Mouse (Mus musculus): ENCODE results near the gene Gm49321.

Gene Gm49321

DNA sequence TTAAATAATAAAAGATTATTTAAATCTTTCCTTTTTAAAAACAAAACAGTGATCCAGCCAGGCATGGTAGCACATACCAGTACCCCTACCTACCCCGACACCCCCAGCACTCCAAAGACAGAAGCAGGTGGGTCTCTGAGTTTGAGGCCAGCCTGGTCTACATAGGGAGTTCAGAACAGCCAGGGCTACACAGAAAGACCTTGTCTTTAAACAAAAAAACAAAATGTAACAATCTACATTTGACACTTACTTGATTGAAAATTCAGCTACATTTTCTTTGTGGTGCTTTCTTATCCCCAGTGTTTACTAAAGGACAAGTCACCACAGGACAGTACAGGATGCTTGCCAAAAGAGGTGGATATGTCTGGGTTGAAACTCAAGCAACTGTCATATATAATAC, at the start of gene Gm49321:
TSS of gene Gm49321 (plus strand) at position 301 of the 400 bp plus-strand sequence.
- DNase-seq: no peak

DNA sequence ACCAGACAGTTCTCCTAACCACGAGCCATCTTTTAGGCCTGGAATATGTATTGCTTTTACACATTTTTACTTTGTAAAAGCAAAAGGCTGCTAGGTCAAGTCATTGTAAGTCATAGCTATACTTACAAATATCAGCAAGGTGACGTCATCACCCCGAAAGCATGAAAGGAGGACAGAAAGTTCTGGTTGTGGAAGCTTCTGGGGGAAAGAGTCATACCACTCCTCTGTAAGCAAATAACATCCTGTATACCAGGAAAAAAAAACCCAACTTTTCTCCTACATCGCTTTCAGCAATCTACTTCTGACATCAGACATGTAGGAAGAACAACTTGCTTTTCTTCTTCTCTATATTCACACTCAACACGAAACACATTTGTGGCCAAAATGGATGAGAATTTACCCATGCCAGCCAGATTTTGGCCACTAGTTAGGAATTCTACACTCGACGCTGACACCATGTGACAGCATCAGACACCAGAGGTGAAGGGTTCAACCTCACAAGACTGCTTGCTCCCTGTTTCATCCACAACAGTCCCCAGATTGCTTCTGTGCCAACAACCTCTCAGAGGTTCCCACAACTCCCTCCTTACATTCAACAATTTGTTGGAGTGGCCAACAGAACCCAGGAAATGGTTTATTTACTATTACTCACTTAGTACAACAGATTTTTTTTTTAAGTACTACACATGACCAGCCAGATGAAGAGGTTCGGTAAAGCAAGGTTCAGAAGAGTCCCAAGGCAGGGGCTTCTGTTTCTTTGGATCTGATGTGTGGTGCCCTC, 49.3 kb upstream of the Gm49321 start:
- no peak for DNase-seq

DNA sequence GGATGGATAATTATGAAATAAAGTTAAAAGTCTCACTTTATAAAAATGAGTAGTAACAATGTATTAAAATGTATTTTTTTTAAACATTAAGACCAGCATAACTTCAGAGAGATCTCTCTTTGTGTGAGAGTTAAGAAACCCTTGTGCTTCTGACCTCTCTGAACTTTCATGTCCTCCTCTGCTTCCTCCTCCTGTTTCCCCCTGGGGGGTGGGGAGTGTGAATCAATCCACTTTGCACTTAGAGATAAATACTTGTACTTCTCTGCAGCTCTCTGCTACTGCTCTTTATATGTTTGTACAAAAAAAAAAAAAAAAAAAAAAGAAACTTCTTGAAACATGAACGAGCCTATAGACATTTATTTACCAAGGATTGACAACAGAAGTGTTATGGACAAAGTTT, 47.9 kb upstream of the Gm49321 start:
- DNase-seq: peak in 1 of 2 experiments; percentile 25

DNA sequence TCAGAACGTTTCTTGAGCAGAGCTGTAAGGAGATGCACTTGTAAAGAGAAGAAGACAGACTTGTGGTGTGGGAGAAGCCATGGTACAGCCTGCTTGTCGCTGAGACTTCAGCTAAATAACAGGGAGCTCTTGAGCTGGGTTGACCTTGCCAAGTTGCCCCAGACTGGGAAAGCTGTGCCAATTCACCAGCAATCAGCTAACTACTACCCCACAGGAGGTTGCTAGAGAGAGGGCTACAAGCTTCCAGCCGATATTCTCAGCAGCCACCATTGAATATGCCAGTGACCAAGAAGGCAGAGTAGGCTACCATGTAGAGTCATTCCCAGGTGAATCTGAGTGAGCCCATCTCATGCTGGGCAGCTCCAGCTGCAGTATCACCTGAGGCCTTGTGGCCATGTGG, 47.4 kb upstream of the Gm49321 start:
- no peak for DNase-seq

GRCm38 (mm10) chr12:73892616-73893015, 44.8 kb upstream of the Gm49321 start:
- no peak for DNase-seq

DNA sequence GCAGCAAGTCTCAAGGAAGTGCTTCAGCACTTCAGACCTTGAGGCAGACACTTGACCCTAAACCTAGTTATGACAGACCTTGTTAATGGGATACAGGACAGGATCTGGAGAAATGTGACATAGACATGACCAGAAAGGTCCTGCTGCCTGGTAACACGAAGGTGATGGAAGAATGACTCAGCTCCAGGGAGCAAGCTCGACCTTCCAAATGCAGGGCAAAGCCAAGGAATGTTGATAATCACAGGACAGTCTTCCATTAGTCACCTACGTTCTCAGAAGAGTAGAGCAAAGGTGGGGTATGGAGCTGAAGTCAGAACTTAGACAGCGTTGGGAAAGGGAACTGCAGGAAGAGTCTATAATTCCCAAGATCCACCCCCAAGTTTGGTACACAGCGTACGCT, 42.6 kb upstream of the Gm49321 start:
- no peak for DNase-seq

GRCm38 (mm10) chr12:73895674-73896073, 41.8 kb upstream of the Gm49321 start:
- DNase-seq: no peak

GRCm38 (mm10) chr12:73896471-73896870, 41.0 kb upstream of the Gm49321 start:
- no peak for DNase-seq

- no peak for DNase-seq
Observed at GRCm38 (mm10) chr12:73898281-73898680, 39.2 kb upstream of the Gm49321 start.

DNA sequence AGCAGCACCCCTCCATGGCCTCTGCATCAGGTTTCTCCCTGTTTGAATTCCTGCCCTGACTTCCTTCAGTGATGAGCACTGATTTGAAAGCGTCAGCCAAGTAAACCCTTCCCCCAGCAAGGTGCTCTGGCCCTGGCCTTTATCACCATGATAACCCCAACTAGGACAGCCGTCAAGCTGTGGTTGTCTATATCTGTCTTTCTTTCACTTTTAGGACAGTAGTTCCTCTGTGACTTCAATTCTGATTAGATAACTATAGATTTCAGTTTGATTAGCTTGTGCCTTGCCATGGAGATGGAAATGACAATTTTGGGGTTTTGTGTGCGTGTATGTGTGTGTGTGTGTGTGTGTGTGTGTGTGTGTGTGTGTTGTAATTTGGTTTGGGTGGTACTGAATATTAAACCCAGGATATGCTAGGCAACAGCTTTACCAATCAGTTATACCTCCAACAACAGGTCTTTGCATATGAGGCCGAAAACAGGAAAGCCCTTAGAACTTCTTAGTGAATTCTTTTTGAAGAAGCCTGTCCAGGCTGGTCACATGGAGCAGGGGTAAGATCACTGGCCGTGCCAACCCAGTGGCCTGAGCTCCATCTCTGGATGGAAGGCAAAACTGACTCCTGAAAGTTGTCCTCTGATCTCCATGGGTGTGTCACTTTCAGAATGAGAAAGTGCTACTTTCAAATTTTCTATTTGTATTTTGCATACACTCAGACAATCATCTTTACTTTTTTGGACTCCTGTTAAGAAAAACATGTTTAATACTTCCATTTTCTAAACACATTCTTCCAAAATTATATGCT, 33.1 kb upstream of the Gm49321 start:
- no peak for DNase-seq

- DNase-seq: no peak
Observed at GRCm38 (mm10) chr12:73905041-73905440, 32.4 kb upstream of the Gm49321 start.

DNA sequence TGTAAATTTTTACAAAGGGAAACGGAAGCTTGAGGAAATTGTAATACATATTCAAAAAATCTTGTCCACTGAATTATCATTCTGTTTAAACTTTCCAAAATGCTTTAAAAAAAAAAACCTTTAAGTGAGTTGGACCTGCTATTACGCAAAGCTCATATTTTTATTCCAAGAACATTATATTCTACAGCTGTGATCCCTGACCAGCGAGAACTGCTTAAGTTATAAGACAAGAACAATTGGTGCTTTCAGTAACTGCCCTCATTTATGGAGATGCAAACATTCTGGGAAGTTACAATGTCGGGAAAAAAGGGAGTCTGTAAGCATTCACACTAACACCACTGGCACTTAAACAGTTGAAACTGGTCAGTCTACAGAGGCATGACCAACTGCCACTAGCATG, 31.9 kb upstream of the Gm49321 start:
- DNase-seq: no peak

GRCm38 (mm10) chr12:73907079-73907672, 30.3 kb upstream of the Gm49321 start:
- DNase-seq: no peak

DNA sequence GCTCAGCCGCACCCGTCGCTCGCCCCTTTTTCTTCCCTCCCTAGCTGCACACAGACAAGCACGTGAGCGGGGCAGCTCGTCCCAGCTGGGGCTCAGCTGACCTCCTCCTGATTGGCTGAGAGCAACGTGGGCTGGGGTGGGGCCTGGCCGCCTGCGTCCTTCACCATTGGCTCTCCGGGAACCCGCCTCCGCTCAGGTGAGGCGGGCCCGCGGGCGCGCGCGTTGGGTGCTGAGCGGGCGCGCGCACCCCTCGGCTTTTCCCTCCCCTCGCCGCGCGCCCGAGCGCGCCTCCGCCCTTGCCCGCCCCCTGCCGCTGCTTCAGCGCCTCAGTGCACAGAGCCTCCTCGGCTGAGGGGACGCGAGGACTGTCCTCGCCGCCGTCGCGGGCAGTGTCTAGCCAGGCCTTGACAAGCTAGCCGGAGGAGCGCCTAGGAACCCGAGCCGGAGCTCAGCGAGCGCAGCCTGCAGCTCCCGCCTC, 29.7 kb upstream of the Gm49321 start:
- DNase-seq: peak; percentile 96

- peak; percentile 67 to 72 for DNase-seq
Observed at GRCm38 (mm10) chr12:73908274-73909012, 29.0 kb upstream of the Gm49321 start.

GRCm38 (mm10) chr12:73909013-73909575, 28.4 kb upstream of the Gm49321 start:
- peak in 1 of 2 experiments; percentile 20 for DNase-seq

- no peak for DNase-seq
Observed at GRCm38 (mm10) chr12:73918479-73918878, 19.0 kb upstream of the Gm49321 start.

- DNase-seq: no peak
Observed at GRCm38 (mm10) chr12:73930266-73930665, 7.2 kb upstream of the Gm49321 start.

DNA sequence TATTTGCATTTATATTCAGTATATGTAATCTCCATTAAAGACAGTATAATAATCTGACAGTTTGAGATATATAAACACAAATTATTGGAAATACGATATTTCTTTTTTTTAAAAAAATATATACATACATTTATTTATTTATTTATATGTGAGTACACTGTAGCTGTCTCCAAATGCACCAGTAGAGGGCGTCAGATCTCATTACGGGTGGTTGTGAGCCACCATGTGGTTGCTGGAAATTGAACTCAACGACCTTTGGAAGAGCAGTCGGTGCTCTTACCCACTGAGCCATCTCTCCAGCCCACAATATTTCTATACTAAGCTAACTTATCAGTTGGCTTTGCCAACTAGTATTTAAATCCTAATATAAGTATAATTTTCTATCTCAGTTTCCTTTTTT, 6.2 kb upstream of the Gm49321 start:
- DNase-seq: peak; percentile 68 to 72

DNA sequence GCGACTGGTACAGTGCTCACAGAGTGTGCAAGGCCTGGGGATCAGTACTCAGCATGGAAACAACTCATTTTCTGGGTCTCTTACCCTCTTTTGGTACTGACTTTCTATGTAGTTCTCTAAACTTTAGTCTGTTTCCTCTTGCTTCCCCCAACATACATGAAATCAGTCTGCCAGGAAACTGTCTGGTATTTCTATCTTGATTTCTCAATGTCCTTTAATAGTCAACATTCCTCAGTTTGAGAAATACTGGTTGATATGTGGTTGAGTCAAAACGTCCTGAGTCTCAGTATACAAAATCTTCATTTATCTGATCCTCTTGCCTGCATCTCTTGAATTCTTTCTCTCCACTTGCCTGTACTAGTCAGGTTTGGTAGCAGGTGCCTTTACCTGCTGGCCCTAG, 2.9 kb upstream of the Gm49321 start:
- DNase-seq: no peak

- no peak for DNase-seq
Observed at GRCm38 (mm10) chr12:73939542-73939941, 2.1 kb downstream of the Gm49321 start.

DNA sequence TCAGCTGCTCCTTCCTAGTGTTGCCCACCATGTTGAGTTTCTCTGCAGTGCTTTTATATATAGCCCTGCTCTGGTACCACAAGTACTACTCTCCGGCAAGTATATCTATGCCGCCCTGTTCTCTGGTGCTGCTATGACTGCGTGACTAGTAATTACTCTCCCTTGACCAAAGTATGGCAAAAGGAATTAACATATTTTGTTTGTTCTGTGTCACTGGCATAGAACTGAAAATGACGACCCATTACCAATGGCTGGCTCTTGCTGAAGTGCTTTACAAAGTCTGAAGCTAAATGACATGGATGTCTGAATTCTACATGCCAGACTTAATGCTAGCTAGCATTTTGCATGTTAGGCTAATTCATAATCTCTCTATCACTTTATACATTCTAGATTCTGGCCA, 11.0 kb downstream of the Gm49321 start:
- no peak for DNase-seq
